Mouse (Mus musculus) ES-E14 (cell line): ENCODE measurements around the gene Psma5. TPM values are rescaled to one million over a fixed set of nuclear protein-coding genes. Genes with fewer than 3 reads are reported as not detected.

Experiments used
- DNase-seq: peaks from one replicate; pipeline ENCODE4 v3.0.0-alpha.2; 2013; ENCODE audit warnings: low read depth, low spot score
- H3K27ac ChIP-seq: 2 replicates; pipeline ENCODE4 v1.5.1; 2012; ENCODE audit warnings: low read depth, mild to moderate bottlenecking, low read length, moderate library complexity, mixed read lengths; ENCODE audit not compliant: poor library complexity, insufficient read depth, severe bottlenecking
- H3K36me3 ChIP-seq: 2 replicates; pipeline ENCODE4 v1.6.1; 2012; ENCODE audit warnings: mild to moderate bottlenecking, low read length, moderate library complexity, mixed read lengths; ENCODE audit not compliant: control insufficient read depth, poor library complexity, insufficient read depth, severe bottlenecking
- H3K4me1 ChIP-seq, 2 experiments: fragments of 150-350 bp in 1 of 2; sonication (generic) in 1 of 2; 2 replicates each; pipeline ENCODE4 v1.6.1; 2012; ENCODE audit warnings: low read length in 2 of 2, mild to moderate bottlenecking in 1 of 2, mixed read lengths in 1 of 2; ENCODE audit not compliant: control insufficient read depth in 2 of 2, insufficient read depth in 2 of 2, poor library complexity in 1 of 2
- H3K4me3 ChIP-seq, 2 experiments: fragments of 150-350 bp in 1 of 2; sonication (generic) in 1 of 2; 2 replicates each; pipeline ENCODE4 v1.5.1; 2012; ENCODE audit warnings: low read length in 2 of 2, low read depth in 1 of 2, mild to moderate bottlenecking in 1 of 2, mixed read lengths in 1 of 2; ENCODE audit not compliant: insufficient read depth in 1 of 2, poor library complexity in 1 of 2, severe bottlenecking in 1 of 2
- H3K9ac ChIP-seq: 2 replicates; pipeline ENCODE4 v1.6.1; 2012; ENCODE audit warnings: low read depth, mild to moderate bottlenecking, low read length, mixed read lengths; ENCODE audit not compliant: poor library complexity, insufficient read depth, severe bottlenecking
- H3K9me3 ChIP-seq: fragments of 150-350 bp; sonication (generic); 2 replicates; pipeline ENCODE4 v1.6.1; 2012; ENCODE audit warnings: low read depth, mild to moderate bottlenecking, low read length; ENCODE audit not compliant: control insufficient read depth, insufficient read depth
- CHD2 ChIP-seq: IDR thresholded peaks from 2 replicates; pipeline ENCODE4 v1.6.1; 2014; ENCODE audit warnings: mild to moderate bottlenecking, low read depth, low read length, inconsistent platforms
- HCFC1 ChIP-seq: IDR thresholded peaks from 2 replicates; pipeline ENCODE4 v1.6.1; 2012; ENCODE audit warnings: low read length, inconsistent platforms, borderline replicate concordance; ENCODE audit not compliant: insufficient read depth
- MAFK ChIP-seq: IDR thresholded peaks from 2 replicates; pipeline ENCODE4 v1.6.1; 2014; ENCODE audit warnings: mild to moderate bottlenecking, low read depth, low read length, inconsistent platforms; ENCODE audit not compliant: insufficient read depth
- ZC3H11A ChIP-seq: IDR thresholded peaks from 2 replicates; pipeline ENCODE4 v1.6.1; 2012; ENCODE audit warnings: low read depth, mild to moderate bottlenecking, inconsistent platforms, low read length, borderline replicate concordance
- ZNF384 ChIP-seq: IDR thresholded peaks from 2 replicates; pipeline ENCODE4 v1.6.1; 2012; ENCODE audit warnings: low read depth, low read length, inconsistent platforms
- in situ Hi-C, 2 experiments: fragments of 600-800 bp; cut with MboI; formaldehyde crosslinking; loops; one replicate each; pipeline ENCODE4 v1.15.1; 2025; ENCODE audit warnings: low sequenced_read_pairs in 2 of 2, inconsistent platforms in 1 of 2; ENCODE audit not compliant: unreplicated experiment in 2 of 2
- total RNA-seq: library from RNA; depleted of rRNA; stranded (reverse); fragments of 300-350 nt; gene quantifications from 2 replicates; pipeline ENCODE4 v1.2.3, GENCODE M21; 2012; rRNA removed

Gene Psma5
- total RNA-seq, 1 experiment: 248 TPM

DNA sequence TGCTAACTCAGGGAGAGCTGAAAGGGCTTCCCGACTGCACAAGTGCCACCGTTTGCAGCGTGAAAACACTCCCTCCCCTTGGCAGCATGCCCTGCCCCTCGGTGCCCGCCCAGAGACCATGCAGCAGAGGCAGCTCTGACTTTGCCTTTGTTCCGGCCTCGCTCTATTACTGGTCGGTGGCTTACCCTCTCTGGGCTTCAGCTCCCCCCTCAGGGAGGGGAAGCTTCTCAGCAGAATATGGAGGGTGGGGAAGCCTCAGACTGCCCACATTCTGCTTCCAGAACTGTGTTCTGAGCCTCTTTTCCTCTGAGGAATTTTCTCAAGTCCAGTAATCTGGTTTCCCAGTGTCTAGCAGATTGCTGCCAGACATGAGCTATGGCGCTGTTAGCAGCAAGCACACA is 71.7 kb downstream of the Psma5 start:
- no peak overlapping the region for H3K4me3 ChIP-seq
- TF ChIP-seq ZC3H11A (no peak), CHD2 (no peak), MAFK (no peak), ZNF384 (no peak), HCFC1 (no peak)
- in situ Hi-C loops: no loop called here
- no peak for DNase-seq
- H3K4me1 ChIP-seq: no peaks in the 10 kb centered on the region
- H3K36me3 ChIP-seq: peaks cover 7% of the 10 kb centered on the region
- no peak overlapping the region for H3K27ac ChIP-seq
- H3K9me3 ChIP-seq: no peaks in the 10 kb centered on the region
- no peak overlapping the region for H3K9ac ChIP-seq

Other genes starting within 250 kb of the Psma5 start
- 7.1 and 7.9 TPM in 2 replicates for gene Gstm1, start 239.0 kb upstream of the Psma5 start, total RNA-seq
- gene Gstm4, start 212.0 kb upstream of the Psma5 start, total RNA-seq: 4.1 and 4.3 TPM in 2 replicates
- 58.1 and 75.8 TPM in 2 replicates for gene Ampd2, start 170.3 kb upstream of the Psma5 start, total RNA-seq
- 9.2 and 9.9 TPM in 2 replicates for gene Gnat2, start 164.1 kb upstream of the Psma5 start, total RNA-seq
- 55.4 and 84.3 TPM in 2 replicates for gene Gnai3, start 110.8 kb upstream of the Psma5 start, total RNA-seq
- gene Gpr61, start 102.0 kb upstream of the Psma5 start, total RNA-seq: 0.09 and 0.16 TPM in 2 replicates
- 2.1 and 5.5 TPM in 2 replicates for gene Amigo1, start 70.6 kb upstream of the Psma5 start, total RNA-seq
- 2.2 and 3.9 TPM in 2 replicates for gene Cyb561d1, start 55.7 kb upstream of the Psma5 start, total RNA-seq
- gene Atxn7l2, start 46.0 kb upstream of the Psma5 start, total RNA-seq: 9.1 and 9.5 TPM in 2 replicates
- 0.62 and 1.6 TPM in 2 replicates for gene Sypl2, start 30.3 kb upstream of the Psma5 start, total RNA-seq
- 21.2 and 30.5 TPM in 2 replicates for gene Sort1, start 27.2 kb downstream of the Psma5 start, total RNA-seq
- gene Mybphl, start 108.0 kb downstream of the Psma5 start, total RNA-seq: not detected in 2 replicates
- gene Psrc1, start 126.9 kb downstream of the Psma5 start, total RNA-seq: 172 and 284 TPM in 2 replicates
- 7.9 and 15.6 TPM in 2 replicates for gene Celsr2, start 158.6 kb downstream of the Psma5 start, total RNA-seq
- gene Sars, start 188.3 kb downstream of the Psma5 start, total RNA-seq: 204 and 236 TPM in 2 replicates